Mouse (Mus musculus) naive thymus-derived CD4-positive, alpha-beta T cell, adult 2 months (primary cell): ENCODE results near the gene Bnip3.

Experiments used
- DNase-seq: peaks from one replicate; pipeline ENCODE4 v3.0.0-alpha.2; 2011; ENCODE audit warnings: low read depth

The Bnip3 gene

GRCm38 (mm10) chr7:138845111-138845510 is 64.2 kb downstream of the Bnip3 start:
- no peak for DNase-seq

GRCm38 (mm10) chr7:138843421-138843820 is 65.9 kb downstream of the Bnip3 start:
- DNase-seq: no peak

- DNase-seq: no peak
Measured at GRCm38 (mm10) chr7:138841436-138842151, 67.7 kb downstream of the Bnip3 start.
